Mouse (Mus musculus) Patski (cell line): ENCODE data around the gene Nrxn3. TPM values are rescaled to one million over a fixed set of nuclear protein-coding genes. Genes with fewer than 3 reads are reported as not detected.

Source experiments
- ATAC-seq: fragments of 100-300 bp; one replicate; pipeline ENCODE4 v1.8.0; 2021
- CTCF ChIA-PET: fragments of 350-600 bp; sonication (Branson Sonifier 250); formaldehyde crosslinking; loops from one replicate; lab custom pipeline; 2022; ENCODE audit warnings: inconsistent platforms; lab: Charles Lee
- POLR2A ChIA-PET: fragments of 350-600 bp; sonication (Branson Sonifier 250); formaldehyde crosslinking; loops from one replicate; lab custom pipeline; 2022; ENCODE audit warnings: antibody characterized with exemption, inconsistent platforms; lab: Charles Lee
- DNase-seq: peaks from one replicate; pipeline ENCODE4 v3.0.0-alpha.2; 2011; ENCODE audit warnings: low read depth, low spot score
- H3K27me3 ChIP-seq: fragments of 371-371 bp; one replicate; pipeline ENCODE4 v1.5.1; 2021
- CTCF ChIP-seq: fragments of 100-300 bp; IDR thresholded peaks from one replicate; pipeline ENCODE4 v1.5.1; 2021
- in situ Hi-C: fragments of 300-500 bp; cut with MboI; formaldehyde crosslinking; loops from 3 replicates; pipeline ENCODE4 v1.11.1; 2018; ENCODE audit warnings: low pct_unique_long_range_greater_than_20kb, mixed read lengths
- polyA plus RNA-seq: library from polyadenylated mRNA; unstranded; gene quantifications from one replicate; pipeline ENCODE4 v1.2.3, GENCODE M21; 2021

Nrxn3 gene
- polyA plus RNA-seq, 1 experiment from 2014 or later: not detected

GRCm38 (mm10) chr12:90183021-90183420, 1460.3 kb downstream of the Nrxn3 start:
- in situ Hi-C loops: no loop called here
- ChIA-PET CTCF (no interaction called here), POLR2A (no interaction called here)
- ATAC-seq (no peak), DNase-seq (no peak)
- TF ChIP-seq CTCF: no peak
- H3K27me3 ChIP-seq: no peaks in the 10 kb centered on the region

- ChIA-PET CTCF (no interaction called here), POLR2A (no interaction called here)
- in situ Hi-C loops: no loop called here
- no peak for TF ChIP-seq CTCF
- no peak for ATAC-seq
- DNase-seq: no peak
- H3K27me3 ChIP-seq: no peaks in the 10 kb centered on the region
Measured at GRCm38 (mm10) chr12:90196161-90196560, 1473.5 kb downstream of the Nrxn3 start.

DNA sequence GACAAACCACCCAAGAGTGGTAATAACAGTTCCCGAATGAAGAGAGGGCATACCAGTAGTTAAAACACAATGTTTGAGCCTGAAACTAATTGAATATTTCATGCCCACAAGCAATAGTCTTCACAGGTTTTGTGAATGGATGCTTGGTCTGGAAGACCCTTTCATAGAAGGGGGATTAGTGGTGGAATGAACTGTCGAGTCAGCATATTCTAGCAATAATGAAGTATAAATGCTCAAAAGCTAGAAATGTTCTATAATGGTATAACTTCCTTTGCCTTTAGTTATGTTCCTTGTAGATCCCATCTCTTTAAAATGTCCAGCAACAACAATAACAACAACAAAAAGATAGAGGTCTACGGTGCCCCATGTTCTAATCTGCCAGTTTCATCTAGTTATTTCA, 1475.3 kb downstream of the Nrxn3 start:
- TF ChIP-seq CTCF: no peak
- ChIA-PET POLR2A (no interaction called here), CTCF (no interaction called here)
- in situ Hi-C loops: no loop called here
- ATAC-seq (no peak), DNase-seq (no peak)
- no peaks in the 10 kb centered on the region for H3K27me3 ChIP-seq

GRCm38 (mm10) chr12:90202501-90202900, 1479.8 kb downstream of the Nrxn3 start:
- no peak for DNase-seq
- no peaks in the 10 kb centered on the region for H3K27me3 ChIP-seq
- ChIA-PET CTCF (no interaction called here), POLR2A (no interaction called here)
- in situ Hi-C loops: no loop called here
- TF ChIP-seq CTCF: no peak
- ATAC-seq: no peak

GRCm38 (mm10) chr12:90211410-90211809, 1488.7 kb downstream of the Nrxn3 start:
- ChIA-PET POLR2A (no interaction called here), CTCF (no interaction called here)
- ATAC-seq (no peak), DNase-seq (no peak)
- in situ Hi-C loops: no loop called here
- H3K27me3 ChIP-seq: no peaks in the 10 kb centered on the region
- TF ChIP-seq CTCF: no peak

DNA sequence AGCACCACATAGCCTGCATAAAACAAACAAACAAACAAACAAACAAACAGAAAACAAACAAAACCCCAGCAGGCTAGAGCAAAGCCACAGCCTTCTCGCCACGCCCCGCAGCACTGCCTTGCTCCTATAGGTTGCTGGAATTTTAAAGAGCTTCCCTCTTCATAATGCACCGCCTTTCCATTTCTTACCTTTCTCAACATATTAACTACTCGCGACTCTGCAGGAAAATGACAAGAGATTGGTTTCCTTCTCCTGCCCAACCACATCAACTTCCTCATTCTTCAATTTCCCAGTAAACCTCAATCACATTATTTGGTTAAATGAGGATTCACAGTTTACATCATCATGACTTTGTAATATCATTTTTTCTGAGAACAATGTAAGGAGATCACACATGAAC, 1494.4 kb downstream of the Nrxn3 start:
- no peaks in the 10 kb centered on the region for H3K27me3 ChIP-seq
- no peak for TF ChIP-seq CTCF
- CTCF ChIA-PET: no interaction called here
- in situ Hi-C loops: no loop called here
- ATAC-seq (no peak), DNase-seq (no peak)
- POLR2A ChIA-PET: no interaction called here

DNA sequence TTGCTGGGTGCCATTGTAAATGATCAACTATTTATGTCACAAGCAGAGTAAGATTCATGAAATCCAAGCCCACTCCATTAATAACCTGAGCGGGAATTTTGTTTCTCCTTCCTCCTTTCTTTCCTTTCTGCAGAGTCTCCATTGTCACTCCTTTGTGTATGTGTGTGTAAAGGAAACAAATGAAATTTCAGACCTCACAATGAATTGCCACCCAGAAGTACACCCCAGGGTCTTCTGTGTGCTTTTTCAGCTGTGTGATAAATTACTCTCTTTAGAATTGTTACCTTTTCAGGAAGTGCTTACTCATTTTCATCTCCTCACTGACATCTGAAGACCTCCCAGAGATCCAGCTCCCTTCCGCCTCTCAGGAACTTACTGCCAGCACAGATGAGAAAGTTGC, 1506.4 kb downstream of the Nrxn3 start:
- POLR2A ChIA-PET: no interaction called here
- peaks cover 4% of the 10 kb centered on the region for H3K27me3 ChIP-seq
- CTCF ChIA-PET: no interaction called here
- no peak for TF ChIP-seq CTCF
- in situ Hi-C loops: no loop called here
- no peak for DNase-seq
- ATAC-seq: no peak

DNA sequence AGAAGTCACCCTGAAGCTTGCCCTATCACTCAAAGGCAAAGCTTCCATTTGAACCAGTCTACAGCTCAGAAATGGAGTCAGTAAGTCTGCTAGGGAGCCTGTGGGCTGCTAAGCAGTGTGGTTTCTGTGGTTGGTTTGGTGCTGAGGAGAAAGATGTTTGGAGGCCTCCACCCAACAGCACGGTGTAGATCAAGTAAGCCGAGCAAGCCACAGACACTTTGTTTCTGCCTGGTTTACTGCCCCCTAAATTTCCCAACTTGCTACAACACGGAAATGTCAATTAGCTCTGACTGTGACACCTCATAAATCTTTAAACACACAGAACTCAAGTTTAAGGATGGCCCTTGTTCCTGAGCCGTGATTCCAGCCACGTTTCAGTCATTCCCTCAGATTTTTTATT, 1513.4 kb downstream of the Nrxn3 start:
- ATAC-seq (no peak), DNase-seq (no peak)
- H3K27me3 ChIP-seq: no peaks in the 10 kb centered on the region
- POLR2A ChIA-PET: no interaction called here
- in situ Hi-C loops: no loop called here
- no peak for TF ChIP-seq CTCF
- CTCF ChIA-PET: no interaction called here

DNA sequence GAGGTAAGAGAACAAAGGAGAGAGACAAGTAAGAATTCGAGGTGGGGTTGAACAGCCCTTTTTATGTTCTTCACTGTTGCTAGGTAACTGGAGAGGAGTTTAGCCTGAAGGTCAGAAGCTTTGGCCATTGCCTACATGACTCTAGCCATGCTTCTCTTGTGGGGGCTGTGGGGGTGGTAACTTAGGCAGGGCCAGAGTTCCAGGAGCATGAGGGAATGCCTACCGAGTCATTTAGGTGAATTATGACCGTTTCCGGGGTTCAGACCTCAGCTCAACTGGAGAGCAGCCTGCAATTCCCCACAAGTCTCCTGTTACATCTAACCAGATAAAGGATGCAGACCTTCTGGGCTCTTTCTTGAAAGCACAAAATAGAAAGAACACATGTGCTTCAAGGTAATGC, 1537.6 kb downstream of the Nrxn3 start:
- no peak for TF ChIP-seq CTCF
- no peak for DNase-seq
- CTCF ChIA-PET: no interaction called here

GRCm38 (mm10) chr12:90268111-90268510, 1545.4 kb downstream of the Nrxn3 start:
- no peak for DNase-seq
- H3K27me3 ChIP-seq: no peaks in the 10 kb centered on the region
- ATAC-seq: no peak
- CTCF ChIA-PET: no interaction called here
- POLR2A ChIA-PET: no interaction called here
- TF ChIP-seq CTCF: no peak
- in situ Hi-C loops: no loop called here

More for the DNA sequence above, 1537.6 kb downstream of the Nrxn3 start:
- ATAC-seq: no peak
- POLR2A ChIA-PET: no interaction called here
- in situ Hi-C loops: no loop called here
- H3K27me3 ChIP-seq: no peaks in the 10 kb centered on the region

DNA sequence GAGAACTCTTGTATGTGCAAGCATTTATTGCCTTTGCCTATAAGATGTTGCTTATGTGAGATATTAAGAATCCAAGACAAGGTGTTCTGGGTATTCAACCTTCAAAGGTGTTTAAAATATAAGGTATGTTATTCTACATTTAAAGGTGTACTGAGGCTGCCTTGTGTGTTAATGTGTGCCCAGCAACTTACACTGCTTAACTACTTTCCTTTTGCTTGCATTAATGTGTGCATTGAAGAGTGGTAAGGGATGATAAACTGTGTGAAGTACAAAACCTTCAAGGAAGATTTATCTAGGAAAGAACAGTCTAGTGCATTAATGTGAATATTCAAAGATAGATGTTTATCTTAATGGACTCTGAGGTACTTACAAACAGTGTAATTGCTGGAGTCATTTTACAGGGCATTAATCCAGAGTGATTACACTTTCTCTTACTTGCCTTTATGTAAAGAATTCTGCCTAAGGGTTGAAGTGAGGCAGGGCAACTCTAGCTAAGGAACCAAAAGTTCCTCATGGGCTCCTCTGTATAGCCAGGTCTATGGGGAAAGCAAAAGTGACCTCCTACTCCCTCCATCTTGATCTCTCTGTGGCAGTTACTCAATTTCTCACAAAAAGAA, 1548.2 kb downstream of the Nrxn3 start:
- CTCF ChIA-PET: no interaction called here
- DNase-seq: no peak
- POLR2A ChIA-PET: no interaction called here
- no peak for TF ChIP-seq CTCF
- no peak for ATAC-seq
- no peaks in the 10 kb centered on the region for H3K27me3 ChIP-seq
- in situ Hi-C loops: no loop called here

DNA sequence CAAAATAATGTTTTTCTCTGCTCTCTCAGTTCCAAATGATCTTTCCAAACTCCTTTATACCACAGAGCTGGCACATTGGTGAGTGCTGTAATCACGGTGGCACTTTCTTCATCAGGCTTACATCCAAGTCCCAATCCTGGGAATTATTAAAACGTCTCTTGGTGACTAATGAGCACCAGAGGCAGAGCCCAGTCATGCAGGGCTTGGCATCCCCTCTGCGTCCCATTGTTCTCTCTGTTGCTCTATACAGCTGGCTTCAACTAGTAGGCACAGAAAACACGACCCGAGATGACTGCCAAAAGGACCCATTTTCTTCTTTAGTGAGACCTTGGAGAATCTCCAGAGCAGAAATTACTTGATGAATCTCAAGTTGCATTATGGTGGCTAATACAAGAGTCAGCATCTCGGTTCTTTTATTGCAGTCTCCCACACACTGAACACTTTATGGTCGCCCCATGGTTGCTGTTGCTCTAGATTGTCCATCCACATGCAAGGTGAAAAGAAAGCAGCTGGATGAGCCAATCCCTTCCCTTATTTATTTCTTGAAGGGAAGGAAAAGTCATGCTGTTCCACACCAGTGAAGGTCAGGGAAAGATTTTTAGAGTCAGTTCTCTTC, 1552.1 kb downstream of the Nrxn3 start:
- no peak for ATAC-seq
- ChIA-PET POLR2A (no interaction called here), CTCF (no interaction called here)
- in situ Hi-C loops: no loop called here
- H3K27me3 ChIP-seq: no peaks in the 10 kb centered on the region
- TF ChIP-seq CTCF: no peak
- no peak for DNase-seq
